Mouse (Mus musculus) ES-Bruce4 (cell line): Measurements from ENCODE around the gene Arl14. TPM values are rescaled to one million over a fixed set of nuclear protein-coding genes. Genes with fewer than 3 reads are reported as not detected.

Source experiments
- H3K27ac ChIP-seq: 2 replicates; pipeline ENCODE4 v1.5.1; 2012; ENCODE audit warnings: low read length, inconsistent platforms; ENCODE audit not compliant: insufficient read depth
- H3K27me3 ChIP-seq: 2 replicates; pipeline ENCODE4 v1.6.1; 2012; ENCODE audit warnings: mild to moderate bottlenecking, low read length, inconsistent platforms; ENCODE audit not compliant: control insufficient read depth, poor library complexity, insufficient read depth, severe bottlenecking
- H3K36me3 ChIP-seq: 2 replicates; pipeline ENCODE4 v1.6.1; 2012; ENCODE audit warnings: inconsistent platforms, mild to moderate bottlenecking, low read length, moderate library complexity; ENCODE audit not compliant: control insufficient read depth, poor library complexity, insufficient read depth, severe bottlenecking
- H3K4me1 ChIP-seq: one replicate; pipeline ENCODE4 v1.8.1; 2011; ENCODE audit warnings: low read length; ENCODE audit not compliant: control insufficient read depth, insufficient read depth
- H3K4me3 ChIP-seq: 2 replicates; pipeline ENCODE4 v1.5.1; 2011; ENCODE audit warnings: low read depth, mild to moderate bottlenecking, low read length
- H3K9ac ChIP-seq: 2 replicates; pipeline ENCODE4 v1.6.1; 2012; ENCODE audit warnings: low read depth, mild to moderate bottlenecking, inconsistent platforms; ENCODE audit not compliant: poor library complexity, severe bottlenecking
- H3K9me3 ChIP-seq: replicated peaks from 2 replicates; pipeline ENCODE4 v1.6.1; 2012; ENCODE audit warnings: mild to moderate bottlenecking, low read length, inconsistent platforms; ENCODE audit not compliant: control insufficient read depth, poor library complexity, insufficient read depth, severe bottlenecking
- CTCF ChIP-seq: IDR thresholded peaks from one replicate; pipeline ENCODE4 v1.8.1; 2011; ENCODE audit warnings: low read depth, low read length
- EP300 ChIP-seq: IDR thresholded peaks from 2 replicates; pipeline ENCODE4 v1.6.1; 2011; ENCODE audit warnings: low read depth, low read length; ENCODE audit not compliant: insufficient read depth
- POLR2A ChIP-seq: IDR thresholded peaks from one replicate; pipeline ENCODE4 v1.8.1; 2011; ENCODE audit warnings: low read length; ENCODE audit not compliant: insufficient read depth
- polyA plus RNA-seq: library from polyadenylated mRNA; stranded (reverse); fragments of >200 nt; gene quantifications from 2 replicates; pipeline ENCODE4 v1.2.4, GENCODE M21; 2011; ENCODE audit warnings: low read depth; ENCODE audit not compliant: missing spikeins, insufficient read depth, insufficient read length

Arl14 gene
- polyA plus RNA-seq, 1 experiment: not detected

GRCm38 (mm10) chr3:69206193-69206893, 15.9 kb upstream of the Arl14 start:
- TF ChIP-seq CTCF: no peak
- TF ChIP-seq POLR2A: no peak
- TF ChIP-seq EP300: no peak
- Histone ChIP-seq H3K27me3 (no peaks in the 10 kb centered on the region), H3K4me1 (no peaks in the 10 kb centered on the region), H3K36me3 (no peaks in the 10 kb centered on the region), H3K9me3 (no peaks in the 10 kb centered on the region), H3K4me3 (no peak overlapping the region), H3K27ac (no peak overlapping the region), H3K9ac (no peak overlapping the region)

GRCm38 (mm10) chr3:69208441-69209309, 13.5 kb upstream of the Arl14 start:
- Histone ChIP-seq H3K4me3 (no peak overlapping the region), H3K36me3 (no peaks in the 10 kb centered on the region), H3K27ac (no peak overlapping the region), H3K9ac (no peak overlapping the region), H3K27me3 (no peaks in the 10 kb centered on the region), H3K9me3 (no peaks in the 10 kb centered on the region), H3K4me1 (no peaks in the 10 kb centered on the region)
- TF ChIP-seq EP300 (no peak), CTCF (peak; percentile 81)

DNA sequence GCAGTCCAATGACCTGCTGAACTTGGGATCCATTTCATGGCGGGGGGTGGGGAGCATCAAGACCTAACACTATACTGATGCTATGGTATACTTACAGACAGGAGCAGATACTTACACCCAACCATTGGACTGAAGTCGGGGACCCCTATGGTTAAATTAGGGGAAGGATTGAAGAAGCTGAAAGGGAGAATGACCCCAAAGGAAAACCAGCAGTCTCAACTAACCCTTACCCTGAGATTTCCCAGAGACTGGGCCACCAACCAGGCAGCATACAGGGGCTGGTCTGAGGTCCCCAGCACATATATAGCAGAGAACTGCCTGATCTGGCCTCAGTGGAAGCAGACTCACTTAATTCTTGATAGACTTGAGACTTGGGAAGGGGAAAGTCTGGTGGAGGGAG, 10.0 kb upstream of the Arl14 start:
- Histone ChIP-seq H3K9me3 (no peaks in the 10 kb centered on the region), H3K27ac (no peak overlapping the region), H3K9ac (no peak overlapping the region), H3K4me1 (no peaks in the 10 kb centered on the region), H3K4me3 (no peak overlapping the region), H3K36me3 (no peaks in the 10 kb centered on the region), H3K27me3 (no peaks in the 10 kb centered on the region)
- TF ChIP-seq CTCF (no peak), POLR2A (no peak), EP300 (no peak)

DNA sequence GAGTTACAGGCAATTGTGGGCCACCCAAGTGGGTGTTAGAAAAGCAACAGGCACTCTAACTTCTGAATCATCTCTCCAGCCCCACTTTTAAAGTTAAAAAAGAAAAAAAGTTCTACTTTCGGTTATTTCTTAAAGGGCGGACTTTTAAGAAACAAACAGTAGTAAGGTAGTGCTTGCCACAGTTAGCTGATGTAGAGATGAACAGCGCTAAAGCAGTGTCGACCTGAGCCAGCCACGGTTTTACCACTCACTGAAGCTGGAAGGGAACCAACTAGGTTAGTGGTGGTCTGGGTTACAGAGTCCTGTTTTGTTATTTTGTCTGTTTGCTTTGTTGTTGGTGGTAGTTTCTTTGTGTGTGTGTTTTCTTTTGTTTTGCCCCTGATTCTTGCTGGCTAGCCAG, 8.8 kb upstream of the Arl14 start:
- Histone ChIP-seq H3K27me3 (no peaks in the 10 kb centered on the region), H3K4me3 (no peak overlapping the region), H3K9me3 (no peaks in the 10 kb centered on the region), H3K36me3 (no peaks in the 10 kb centered on the region), H3K4me1 (no peaks in the 10 kb centered on the region), H3K9ac (no peak overlapping the region), H3K27ac (no peak overlapping the region)
- TF ChIP-seq EP300: no peak
- no peak for TF ChIP-seq POLR2A
- no peak for TF ChIP-seq CTCF

DNA sequence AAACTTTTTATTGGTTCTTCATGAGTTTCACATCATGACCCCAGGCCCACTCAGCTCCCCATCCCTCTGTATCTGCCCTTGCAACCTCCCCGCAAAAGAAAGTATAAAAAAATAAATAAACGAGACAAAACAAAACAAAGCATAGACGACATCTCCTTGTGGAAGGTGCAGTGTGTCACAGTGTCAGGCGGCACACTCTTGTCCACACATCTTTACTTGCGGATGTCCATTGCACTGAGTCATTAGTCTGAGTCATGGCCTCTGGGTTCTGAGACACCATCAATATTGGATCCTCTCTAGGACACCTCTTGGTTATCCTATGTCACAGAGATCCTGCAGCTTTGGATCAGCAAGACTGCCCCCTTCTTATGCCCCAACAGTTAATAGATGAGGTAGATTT, 7.7 kb upstream of the Arl14 start:
- Histone ChIP-seq H3K9ac (no peak overlapping the region), H3K4me1 (no peaks in the 10 kb centered on the region), H3K9me3 (no peaks in the 10 kb centered on the region), H3K27me3 (no peaks in the 10 kb centered on the region), H3K36me3 (no peaks in the 10 kb centered on the region), H3K27ac (no peak overlapping the region), H3K4me3 (no peak overlapping the region)
- no peak for TF ChIP-seq EP300
- TF ChIP-seq CTCF: no peak
- TF ChIP-seq POLR2A: no peak

DNA sequence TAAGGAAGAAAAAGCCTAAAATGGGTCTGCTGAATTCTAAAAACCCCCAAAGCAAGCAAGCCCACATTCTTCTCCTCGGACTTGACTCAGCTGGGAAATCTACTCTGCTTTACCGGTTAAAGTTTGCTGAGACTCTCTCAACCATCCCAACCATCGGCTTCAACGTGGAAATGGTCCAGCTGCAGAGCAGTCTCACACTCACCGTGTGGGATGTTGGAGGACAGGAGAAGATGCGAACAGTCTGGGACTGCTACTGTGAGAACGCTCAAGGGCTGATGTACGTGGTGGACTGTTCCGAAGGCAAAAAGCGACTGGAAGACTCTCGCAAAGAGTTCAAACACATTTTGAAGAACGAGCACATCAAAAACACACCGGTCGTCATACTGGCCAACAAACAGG, 282 bp downstream of the Arl14 start:
- TF ChIP-seq POLR2A (no peak), CTCF (no peak), EP300 (no peak)
- no peaks in the 10 kb centered on the region for H3K36me3 ChIP-seq
- no peaks in the 10 kb centered on the region for H3K4me1 ChIP-seq
- H3K4me3 ChIP-seq: no peak overlapping the region
- no peaks in the 10 kb centered on the region for H3K27me3 ChIP-seq
- H3K9me3 ChIP-seq: no peaks in the 10 kb centered on the region
- H3K9ac ChIP-seq: no peak overlapping the region
- H3K27ac ChIP-seq: no peak overlapping the region
